Mouse (Mus musculus) heart, adult 2 months (tissue): ENCODE data around the gene Sec14l2.

Source experiments
- EP300 ChIP-seq: fragments of 200-500 bp; IDR thresholded peaks from 2 replicates; pipeline ENCODE4 v1.6.1; 2011; ENCODE audit warnings: low read depth, low read length, control low read depth; ENCODE audit not compliant: insufficient read depth
- POLR2A ChIP-seq: fragments of 200-500 bp; IDR thresholded peaks from 2 replicates; pipeline ENCODE4 v1.6.1; 2011; ENCODE audit warnings: mild to moderate bottlenecking, low read depth, low read length, control low read depth; ENCODE audit not compliant: insufficient read depth

- TF ChIP-seq POLR2A (no peak), EP300 (no peak)
Measured at GRCm38 (mm10) chr11:4098120-4098519, 25.1 kb downstream of the Sec14l2 start.
